Mouse (Mus musculus): Measurements from ENCODE around the gene Pard3b.

Pard3b gene

GRCm38 (mm10) chr1:62433891-62434290 is 795.3 kb downstream of the Pard3b start:
- in situ Hi-C loops (cut with MboI; ENCODE audit: unreplicated experiment in 2 of 2), result no loop called here

GRCm38 (mm10) chr1:62435844-62436243 is 797.2 kb downstream of the Pard3b start:
- in situ Hi-C loops (cut with MboI; ENCODE audit: unreplicated experiment in 2 of 2), result no loop called here

GRCm38 (mm10) chr1:62436304-62436703 is 797.7 kb downstream of the Pard3b start:
- in situ Hi-C loops (cut with MboI; ENCODE audit: unreplicated experiment in 2 of 2), result no loop called here

- in situ Hi-C loops (cut with MboI; ENCODE audit: unreplicated experiment in 2 of 2), result no loop called here
These were observed 798.9 kb downstream of the Pard3b start for GRCm38 (mm10) chr1:62437493-62437892.

GRCm38 (mm10) chr1:62444406-62444805 is 805.8 kb downstream of the Pard3b start:
- in situ Hi-C loops (cut with MboI; ENCODE audit: unreplicated experiment in 2 of 2), result no loop called here

GRCm38 (mm10) chr1:62446818-62447217 is 808.2 kb downstream of the Pard3b start:
- in situ Hi-C loops (cut with MboI; ENCODE audit: unreplicated experiment in 2 of 2), result no loop called here

- in situ Hi-C loops (cut with MboI; ENCODE audit: unreplicated experiment in 2 of 2), result no loop called here
These were observed 810.7 kb downstream of the Pard3b start for GRCm38 (mm10) chr1:62449193-62449875.

- in situ Hi-C loops (cut with MboI; ENCODE audit: unreplicated experiment in 2 of 2), result no loop called here
These were observed 826.9 kb downstream of the Pard3b start for GRCm38 (mm10) chr1:62465536-62465935.

GRCm38 (mm10) chr1:62466544-62466943 is 827.9 kb downstream of the Pard3b start:
- in situ Hi-C loops (cut with MboI; ENCODE audit: unreplicated experiment in 2 of 2), result no loop called here

- in situ Hi-C loops (cut with MboI; ENCODE audit: unreplicated experiment in 2 of 2), result no loop called here
These were observed 844.4 kb downstream of the Pard3b start for GRCm38 (mm10) chr1:62483059-62483458.

GRCm38 (mm10) chr1:62488871-62489270 is 850.2 kb downstream of the Pard3b start:
- in situ Hi-C loops (cut with MboI; ENCODE audit: unreplicated experiment in 2 of 2), result no loop called here

GRCm38 (mm10) chr1:62499146-62499545 is 860.5 kb downstream of the Pard3b start:
- in situ Hi-C loops (cut with MboI; ENCODE audit: unreplicated experiment in 2 of 2), result no loop called here

- in situ Hi-C loops (cut with MboI; ENCODE audit: unreplicated experiment in 2 of 2), result no loop called here
These were observed 871.9 kb downstream of the Pard3b start for GRCm38 (mm10) chr1:62510501-62510900.

- in situ Hi-C loops (cut with MboI; ENCODE audit: unreplicated experiment in 2 of 2), result no loop called here
These were observed 873.1 kb downstream of the Pard3b start for GRCm38 (mm10) chr1:62511681-62512080.

- in situ Hi-C loops (cut with MboI; ENCODE audit: unreplicated experiment in 2 of 2), result no loop called here
These were observed 880.1 kb downstream of the Pard3b start for GRCm38 (mm10) chr1:62518621-62519213.

GRCm38 (mm10) chr1:62521368-62521767 is 882.7 kb downstream of the Pard3b start:
- in situ Hi-C loops (cut with MboI; ENCODE audit: unreplicated experiment in 2 of 2), result no loop called here

- in situ Hi-C loops (cut with MboI; ENCODE audit: unreplicated experiment in 2 of 2), result no loop called here
These were observed 884.1 kb downstream of the Pard3b start for GRCm38 (mm10) chr1:62522761-62523160.

GRCm38 (mm10) chr1:62527788-62528187 is 889.2 kb downstream of the Pard3b start:
- in situ Hi-C loops (cut with MboI; ENCODE audit: unreplicated experiment in 2 of 2), result no loop called here

GRCm38 (mm10) chr1:62529941-62530340 is 891.3 kb downstream of the Pard3b start:
- in situ Hi-C loops (cut with MboI; ENCODE audit: unreplicated experiment in 2 of 2), result no loop called here

GRCm38 (mm10) chr1:62532426-62533126 is 894.0 kb downstream of the Pard3b start:
- in situ Hi-C loops (cut with MboI; ENCODE audit: unreplicated experiment in 2 of 2), result no loop called here

GRCm38 (mm10) chr1:62548953-62549352 is 910.3 kb downstream of the Pard3b start:
- in situ Hi-C loops (cut with MboI; ENCODE audit: unreplicated experiment in 2 of 2), result no loop called here

- in situ Hi-C loops (cut with MboI; ENCODE audit: unreplicated experiment in 2 of 2), result no loop called here
These were observed 911.9 kb downstream of the Pard3b start for GRCm38 (mm10) chr1:62550546-62550945.
